Mouse (Mus musculus) liver, embryonic 14.5 days (tissue): ENCODE measurements around the gene Uri1. TPM values are rescaled to one million over a fixed set of nuclear protein-coding genes. Genes with fewer than 3 reads are reported as not detected.

Source experiments
- ATAC-seq: fragments of 200-750 bp; cut with Nextera tagmentation; 2 replicates; pipeline ENCODE4 v1.8.0; 2017; ENCODE audit warnings: moderate number of reproducible peaks, mild to moderate bottlenecking, moderate library complexity; ENCODE audit not compliant: insufficient read depth
- DNase-seq, 3 experiments: peaks; one replicate each; pipeline ENCODE4 v3.0.0-alpha.2; 2012 to 2013; ENCODE audit warnings: low read depth in 3 of 3, low spot score in 3 of 3
- H3K27ac ChIP-seq: fragments of 300-500 bp; sonication (generic); 2 replicates; pipeline ENCODE4 v1.5.1; 2014; ENCODE audit warnings: moderate library complexity, mild to moderate bottlenecking, control low read depth, inconsistent platforms
- H3K27me3 ChIP-seq: fragments of 300-500 bp; sonication (generic); 2 replicates; pipeline ENCODE4 v1.6.1; 2014; ENCODE audit warnings: mild to moderate bottlenecking, low read length, moderate library complexity; ENCODE audit not compliant: control insufficient read depth, insufficient read depth
- H3K36me3 ChIP-seq: fragments of 300-500 bp; sonication (generic); replicated peaks from 2 replicates; pipeline ENCODE4 v1.6.1; 2014; ENCODE audit warnings: low read depth; ENCODE audit not compliant: control insufficient read depth, insufficient read depth
- H3K4me1 ChIP-seq, 2 experiments: fragments of 200-500 bp in 1 of 2; fragments of 300-500 bp in 1 of 2; sonication (generic) in 1 of 2; replicated peaks; 2 replicates each; pipeline ENCODE4 v1.6.1; 2012 to 2014; ENCODE audit warnings: antibody characterized with exemption in 1 of 2, inconsistent platforms in 1 of 2, low read length in 1 of 2; ENCODE audit not compliant: control insufficient read depth in 2 of 2, insufficient read depth in 2 of 2
- H3K4me2 ChIP-seq: fragments of 300-500 bp; sonication (generic); 2 replicates; pipeline ENCODE4 v1.6.1; 2014; ENCODE audit warnings: low read depth, mild to moderate bottlenecking, control low read depth, moderate library complexity
- H3K4me3 ChIP-seq, 2 experiments: fragments of 200-500 bp in 1 of 2; fragments of 300-500 bp in 1 of 2; sonication (generic) in 1 of 2; 2 replicates each; pipeline ENCODE4 v1.5.1; 2012 to 2014; ENCODE audit warnings: low read depth in 2 of 2, low read length in 2 of 2, mild to moderate bottlenecking in 2 of 2, control low read depth in 1 of 2, inconsistent platforms in 1 of 2, moderate library complexity in 1 of 2; ENCODE audit not compliant: insufficient read depth in 1 of 2
- H3K9ac ChIP-seq: fragments of 300-500 bp; sonication (generic); replicated peaks from 2 replicates; pipeline ENCODE4 v1.6.1; 2014; ENCODE audit warnings: mild to moderate bottlenecking, control low read depth, moderate library complexity
- H3K9me3 ChIP-seq: fragments of 300-500 bp; sonication (generic); 2 replicates; pipeline ENCODE4 v1.6.1; 2016; ENCODE audit warnings: low read length, mixed read lengths; ENCODE audit not compliant: control insufficient read depth
- CTCF ChIP-seq: IDR thresholded peaks from 2 replicates; pipeline ENCODE4 v1.5.1; 2016; ENCODE audit warnings: antibody characterized with exemption, low read depth, control low read depth
- EP300 ChIP-seq: IDR thresholded peaks from 2 replicates; pipeline ENCODE4 v1.6.1; 2016; ENCODE audit warnings: antibody characterized with exemption, low read depth
- WGBS: fragments of 180-500 bp; shearing (Covaris S2); extraction: QIAGEN DNeasy Blood & Tissue Kit; methylation state at CpG from one replicate; pipeline ENCODE4 v1.1.7; 2014; ENCODE audit not compliant: insufficient replicate concordance; 5-methylcytosine and 5-hydroxymethylcytosine counted together
- polyA plus RNA-seq, 2 experiments: library from polyadenylated mRNA; depleted of rRNA in 1 of 2; stranded (reverse) in 1 of 2; unstranded in 1 of 2; fragments of >200 nt; fragmentation: Nextera tagmentation in 1 of 2; extraction: Ambion mirVana in 1 of 2; gene quantifications; 2 replicates each; pipeline versions ENCODE4 v1.2.1 to v1.2.3; 2012 to 2014

The Uri1 gene
- polyA plus RNA-seq, 2 experiments = 7.2 to 11.9 TPM

DNA sequence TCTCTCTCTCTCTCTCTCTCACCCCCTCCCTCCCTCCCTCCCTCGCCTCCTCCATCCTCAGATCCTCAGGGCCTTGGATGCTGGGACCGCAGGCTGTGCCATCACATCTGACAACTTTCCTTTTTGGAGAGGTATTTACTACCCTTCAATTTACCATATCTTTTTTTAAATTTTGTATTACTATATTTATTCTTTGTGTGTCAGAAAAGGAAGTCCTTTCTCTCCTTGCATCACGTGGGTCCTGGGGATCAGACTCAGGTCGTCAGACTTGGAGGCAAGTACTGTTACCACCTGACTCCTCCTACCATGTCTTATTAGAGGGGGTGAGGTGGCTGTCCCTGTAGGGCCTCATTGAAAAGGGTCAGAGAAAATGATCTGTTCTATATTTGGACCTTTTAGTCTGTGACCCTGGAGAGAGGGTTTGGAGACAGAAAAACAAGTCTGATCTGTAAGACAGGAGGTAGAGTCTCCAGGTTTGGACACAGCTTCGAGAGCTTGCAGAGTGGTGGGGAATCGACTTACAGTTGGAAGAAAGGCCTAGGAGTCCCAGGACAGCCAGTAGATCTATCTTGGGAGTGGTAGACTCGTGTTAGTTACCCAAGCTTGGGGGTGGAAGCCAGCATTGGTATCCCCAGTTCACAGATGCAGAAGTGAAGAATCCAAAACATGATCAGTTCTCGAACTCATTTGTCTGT is 36.4 kb upstream of the Uri1 start:
- no peaks in the 10 kb centered on the region for H3K9me3 ChIP-seq
- no peaks in the 10 kb centered on the region for H3K36me3 ChIP-seq
- H3K4me1 ChIP-seq = no peaks in the 10 kb centered on the region
- H3K27ac ChIP-seq = no peak overlapping the region
- ATAC-seq (no peak), DNase-seq (no peak)
- no peak overlapping the region for H3K4me2 ChIP-seq
- H3K9ac ChIP-seq = no peak overlapping the region
- 41% methylated on average over 8 of the region's 8 CpGs for WGBS
- no peak overlapping the region for H3K4me3 ChIP-seq
- H3K27me3 ChIP-seq = no peaks in the 10 kb centered on the region
- TF ChIP-seq CTCF (no peak), EP300 (no peak)

DNA sequence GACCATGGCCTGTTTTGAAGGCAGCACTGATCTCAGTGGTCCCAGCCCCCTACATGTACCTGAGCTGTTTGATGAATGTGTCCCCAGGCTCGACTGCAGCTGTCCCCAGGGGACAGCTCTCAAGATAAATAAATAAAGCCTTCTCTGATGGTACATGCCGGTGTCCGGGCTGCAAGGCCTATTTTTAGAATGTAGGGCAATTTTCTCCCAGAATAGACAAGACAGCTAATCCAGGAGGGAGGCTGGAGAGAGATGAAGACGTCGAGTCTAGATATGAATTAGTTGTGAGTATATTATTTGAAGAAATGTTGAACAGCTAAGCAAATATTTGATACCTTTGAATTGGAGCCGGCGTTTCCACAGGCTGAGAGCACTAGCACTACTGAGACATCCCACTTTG is 35.7 kb upstream of the Uri1 start:
- H3K9ac ChIP-seq = no peak overlapping the region
- no peak overlapping the region for H3K4me2 ChIP-seq
- H3K36me3 ChIP-seq = no peaks in the 10 kb centered on the region
- WGBS = 45% methylated on average over 7 of the region's 7 CpGs
- no peaks in the 10 kb centered on the region for H3K27me3 ChIP-seq
- DNase-seq (no peak), ATAC-seq (no peak)
- H3K4me1 ChIP-seq = 0 out of 4 replicates have a peak, but pooled peaks cover 0 to 2% of the 10 kb centered on the region in 2 experiments
- no peak overlapping the region for H3K27ac ChIP-seq
- H3K9me3 ChIP-seq = no peaks in the 10 kb centered on the region
- TF ChIP-seq CTCF (no peak), EP300 (no peak)
- H3K4me3 ChIP-seq = no peak overlapping the region

DNA sequence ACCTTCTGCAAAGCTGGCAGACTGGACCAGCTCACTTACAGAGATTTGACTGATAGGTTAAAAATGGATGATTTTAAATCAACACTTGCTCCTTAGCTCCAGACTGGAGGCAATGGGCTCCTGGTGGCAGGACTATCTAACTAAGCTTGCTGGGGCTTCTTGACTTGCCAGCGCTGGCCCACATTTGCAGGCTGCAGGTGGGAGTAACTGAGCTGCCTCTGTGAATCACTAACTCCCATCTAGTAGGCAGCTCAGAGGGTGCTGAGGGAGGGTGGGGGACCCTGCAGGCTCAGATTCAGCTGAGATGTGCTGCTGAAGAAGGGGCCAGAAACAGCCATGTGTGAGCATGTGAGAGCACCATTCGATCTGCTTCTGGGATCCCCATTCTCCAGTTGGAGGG is 32.6 kb upstream of the Uri1 start:
- H3K4me3 ChIP-seq = no peak overlapping the region
- no peaks in the 10 kb centered on the region for H3K9me3 ChIP-seq
- WGBS = 58% methylated on average over 2 of the region's 2 CpGs
- no peak for DNase-seq
- H3K36me3 ChIP-seq = no peaks in the 10 kb centered on the region
- H3K4me1 ChIP-seq = 0 out of 4 replicates have a peak, but pooled peaks cover 0 to 2% of the 10 kb centered on the region in 2 experiments
- no peaks in the 10 kb centered on the region for H3K27me3 ChIP-seq
- ATAC-seq = no peak
- no peak overlapping the region for H3K4me2 ChIP-seq
- no peak overlapping the region for H3K27ac ChIP-seq
- TF ChIP-seq CTCF (no peak), EP300 (no peak)
- no peak overlapping the region for H3K9ac ChIP-seq

DNA sequence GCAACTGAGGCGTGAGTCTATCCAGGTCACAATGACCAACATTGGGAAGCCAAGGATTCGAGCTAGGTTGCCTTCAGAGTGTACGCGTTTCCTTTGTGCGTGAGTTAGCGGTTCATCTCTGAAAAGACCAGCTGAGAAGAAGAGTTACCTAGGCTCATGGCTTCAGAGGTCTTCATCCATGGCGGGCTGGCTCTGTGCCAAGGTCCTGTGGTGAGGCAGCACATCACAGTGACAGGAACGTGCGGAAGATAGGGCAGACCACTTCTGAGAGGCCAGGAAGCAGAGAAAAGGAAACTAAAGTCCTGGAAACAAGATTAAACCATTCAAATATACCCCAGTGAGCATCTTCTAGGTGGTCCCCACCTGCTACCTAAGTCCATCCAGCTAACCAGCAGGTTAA is 30.9 kb upstream of the Uri1 start:
- Histone ChIP-seq H3K9me3 (no peaks in the 10 kb centered on the region), H3K4me2 (no peak overlapping the region), H3K4me1 (0 out of 4 replicates have a peak, but pooled peaks cover 0 to 2% of the 10 kb centered on the region in 2 experiments), H3K36me3 (no peaks in the 10 kb centered on the region), H3K27ac (no peak overlapping the region), H3K9ac (no peak overlapping the region), H3K27me3 (no peaks in the 10 kb centered on the region), H3K4me3 (no peak overlapping the region)
- DNase-seq (no peak), ATAC-seq (no peak)
- TF ChIP-seq EP300 = no peak
- no peak for TF ChIP-seq CTCF
- WGBS = 63% methylated on average over 9 of the region's 9 CpGs

DNA sequence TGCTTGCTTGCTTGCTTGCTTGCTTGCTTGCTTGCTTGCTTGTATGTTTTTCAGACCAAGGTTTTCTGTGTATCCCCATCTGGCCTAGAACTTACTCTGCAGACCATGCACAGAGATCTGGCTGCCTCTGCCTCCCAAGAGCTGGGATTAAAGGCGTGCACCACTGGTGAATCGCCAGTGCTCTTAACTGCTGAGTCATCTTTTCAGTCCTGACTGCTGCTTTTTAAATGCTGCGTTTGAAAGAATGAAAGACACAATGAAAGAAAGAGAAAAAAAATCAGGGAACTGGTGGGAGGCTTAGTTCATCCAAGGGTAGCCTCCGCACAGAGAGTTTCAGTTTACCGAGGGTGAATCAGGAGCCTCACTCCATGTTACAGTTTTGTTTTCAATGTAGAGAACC is 23.9 kb upstream of the Uri1 start:
- Histone ChIP-seq H3K4me2 (no peak overlapping the region), H3K27me3 (no peaks in the 10 kb centered on the region), H3K9ac (no peak overlapping the region), H3K4me1 (no peaks in the 10 kb centered on the region), H3K27ac (no peak overlapping the region), H3K36me3 (no peaks in the 10 kb centered on the region), H3K4me3 (no peak overlapping the region), H3K9me3 (no peaks in the 10 kb centered on the region)
- no peak for DNase-seq
- TF ChIP-seq EP300 (no peak), CTCF (no peak)
- ATAC-seq = no peak
- 46% methylated on average over 5 of the region's 5 CpGs for WGBS
